In the genomic region with DNA sequence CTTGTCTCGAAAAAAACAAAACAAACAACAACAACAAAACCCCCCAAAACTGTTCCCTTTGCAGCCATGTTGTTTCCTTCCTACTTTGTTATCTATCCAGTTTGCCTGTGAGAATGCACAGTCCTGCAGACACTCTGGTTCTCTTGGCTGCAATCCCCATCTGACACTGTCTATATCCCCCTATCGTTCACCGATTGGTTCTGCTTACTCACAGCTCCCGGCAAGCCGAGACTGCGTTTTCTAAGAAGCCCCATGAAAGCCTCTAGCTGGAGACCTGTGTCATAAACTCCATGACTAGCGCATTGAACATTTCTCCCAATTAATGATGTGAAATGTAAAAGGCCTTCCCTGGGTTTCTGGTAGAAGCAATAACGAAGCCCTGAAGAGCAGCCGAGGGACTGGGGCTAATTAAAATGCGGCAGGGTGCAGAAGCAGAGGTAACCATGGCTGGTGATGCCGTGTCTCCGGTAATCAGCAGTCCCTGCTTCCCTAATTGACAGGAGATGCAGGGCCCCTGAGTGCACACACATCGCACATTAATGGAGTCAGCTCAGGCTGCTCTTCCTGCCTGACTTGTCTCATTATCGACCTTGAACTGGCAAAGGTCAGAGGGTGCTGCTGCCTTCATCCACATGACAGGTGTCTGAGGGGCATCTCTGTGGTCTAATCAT, we compare ENCODE assay signal across 17 mouse cellular contexts.
A peak's percentile ranks its signal among the peaks of the same experiment; 100 is the strongest.
DNase-seq lines count a peak whose midpoint lies in the region; ATAC-seq lines count a peak whose summit lies in the region.
"Had no signal": no experiment of that assay in that cellular context is flagged by ENCODE, and none has a peak within 500 bp of the region (broad histone marks: within the 10 kb centered on the region; RNA-seq: fewer than 3 reads in every experiment).

No protein-coding gene starts in this region.

- DNase-seq in neural tube, embryonic 10.5 days (ENCODE audit: extremely low spot score, low spot score) = no peak
- DNase-seq in heart, adult 11 months = no peak
- no peak for DNase-seq in liver
- no peak for DNase-seq in right cerebral cortex, postnatal 4 days
- no peak for DNase-seq in testis, postnatal 14 days (ENCODE audit: low spot score)
- DNase-seq: adrenal gland, postnatal 14 days; cerebellum, postnatal 10 days; heart, adult 2 months; heart, postnatal 14 days; kidney, adult 2 months; kidney, postnatal 4 days had no signal

- H3K27ac ChIP-seq in neural tube, embryonic 13.5 days (replicated peaks) = peak overlapping the region; percentile 67
- peak overlapping the region; percentile 67 for H3K27ac ChIP-seq in hindbrain, embryonic 12.5 days
- peak overlapping the region; percentile 60 for H3K27ac ChIP-seq in midbrain, embryonic 12.5 days (replicated peaks)
- H3K27ac ChIP-seq: embryonic facial prominence, embryonic 13.5 days; heart, adult 2 months; limb, embryonic 15.5 days; lung, embryonic 15.5 days had no signal

- no peak overlapping the region for H3K9ac ChIP-seq in neural tube, embryonic 13.5 days
- no peak overlapping the region for H3K9ac ChIP-seq in hindbrain, embryonic 12.5 days
- H3K9ac ChIP-seq in midbrain, embryonic 12.5 days (replicated peaks) = no peak overlapping the region
- H3K9ac ChIP-seq: embryonic facial prominence, embryonic 13.5 days; limb, embryonic 15.5 days; lung, embryonic 15.5 days had no signal

- H3K4me3 ChIP-seq in neural tube, embryonic 13.5 days = no peak overlapping the region
- H3K4me3 ChIP-seq in hindbrain, embryonic 12.5 days = no peak overlapping the region
- H3K4me3 ChIP-seq in midbrain, embryonic 12.5 days = no peak overlapping the region
- H3K4me3 ChIP-seq: embryonic facial prominence, embryonic 13.5 days; heart, adult 2 months; limb, embryonic 15.5 days; lung, embryonic 15.5 days had no signal

- H3K36me3 ChIP-seq in neural tube, embryonic 13.5 days = no peaks in the 10 kb centered on the region
- H3K36me3 ChIP-seq in hindbrain, embryonic 12.5 days = no peaks in the 10 kb centered on the region
- H3K36me3 ChIP-seq in midbrain, embryonic 12.5 days = no peaks in the 10 kb centered on the region
- H3K36me3 ChIP-seq: embryonic facial prominence, embryonic 13.5 days; limb, embryonic 15.5 days; lung, embryonic 15.5 days had no signal

- no peaks in the 10 kb centered on the region for H3K27me3 ChIP-seq in neural tube, embryonic 13.5 days
- H3K27me3 ChIP-seq in hindbrain, embryonic 12.5 days = no peaks in the 10 kb centered on the region; the same call in 1 of the 2 replicates
- no peaks in the 10 kb centered on the region for H3K27me3 ChIP-seq in midbrain, embryonic 12.5 days
- H3K27me3 ChIP-seq: embryonic facial prominence, embryonic 13.5 days; limb, embryonic 15.5 days; lung, embryonic 15.5 days had no signal

- H3K4me2 ChIP-seq in neural tube, embryonic 13.5 days = 0 out of 2 replicates have a peak overlapping the region, but pooled peaks have one; percentile 5
- H3K4me2 ChIP-seq in hindbrain, embryonic 12.5 days (replicated peaks) = no peak overlapping the region
- H3K4me2 ChIP-seq in midbrain, embryonic 12.5 days (replicated peaks) = no peak overlapping the region
- H3K4me2 ChIP-seq: embryonic facial prominence, embryonic 13.5 days; limb, embryonic 15.5 days; lung, embryonic 15.5 days had no signal

- H3K9me3 ChIP-seq in neural tube, embryonic 13.5 days = no peaks in the 10 kb centered on the region
- H3K9me3 ChIP-seq in hindbrain, embryonic 12.5 days (replicated peaks) = no peaks in the 10 kb centered on the region
- no peaks in the 10 kb centered on the region for H3K9me3 ChIP-seq in midbrain, embryonic 12.5 days
- H3K9me3 ChIP-seq: embryonic facial prominence, embryonic 13.5 days; limb, embryonic 15.5 days; lung, embryonic 15.5 days had no signal

- WGBS in neural tube, embryonic 13.5 days = 34% methylated on average over 14 of the region's 14 CpGs
- 55% methylated on average over 14 of the region's 14 CpGs for WGBS in hindbrain, embryonic 12.5 days
- WGBS in midbrain, embryonic 12.5 days = 60% methylated on average over 14 of the region's 14 CpGs

- H3K4me1 ChIP-seq in neural tube, embryonic 13.5 days (replicated peaks) = peaks cover 4% of the 10 kb centered on the region; the same call in 1 of the 2 replicates
- H3K4me1 ChIP-seq in hindbrain, embryonic 12.5 days = peaks cover 7% of the 10 kb centered on the region
- H3K4me1 ChIP-seq in midbrain, embryonic 12.5 days = peaks cover 7% of the 10 kb centered on the region; the same call in 1 of the 2 replicates
- H3K4me1 ChIP-seq: embryonic facial prominence, embryonic 13.5 days; limb, embryonic 15.5 days; lung, embryonic 15.5 days had no signal

- ATAC-seq in neural tube, embryonic 13.5 days (ENCODE audit: low read depth) = peak; percentile 83
- peak; percentile 86 for ATAC-seq in hindbrain, embryonic 12.5 days (ENCODE audit: low FRiP score)
- ATAC-seq in midbrain, embryonic 12.5 days (ENCODE audit: low FRiP score, low read depth) = peak; percentile 88
